Mouse (Mus musculus) ovary, postnatal 10 days (tissue): ENCODE measurements around the gene Ubqln4.

Experiments
- DNase-seq: peaks from one replicate; pipeline ENCODE4 v3.0.0; 2022; ENCODE audit warnings: low spot score

The Ubqln4 gene

DNA sequence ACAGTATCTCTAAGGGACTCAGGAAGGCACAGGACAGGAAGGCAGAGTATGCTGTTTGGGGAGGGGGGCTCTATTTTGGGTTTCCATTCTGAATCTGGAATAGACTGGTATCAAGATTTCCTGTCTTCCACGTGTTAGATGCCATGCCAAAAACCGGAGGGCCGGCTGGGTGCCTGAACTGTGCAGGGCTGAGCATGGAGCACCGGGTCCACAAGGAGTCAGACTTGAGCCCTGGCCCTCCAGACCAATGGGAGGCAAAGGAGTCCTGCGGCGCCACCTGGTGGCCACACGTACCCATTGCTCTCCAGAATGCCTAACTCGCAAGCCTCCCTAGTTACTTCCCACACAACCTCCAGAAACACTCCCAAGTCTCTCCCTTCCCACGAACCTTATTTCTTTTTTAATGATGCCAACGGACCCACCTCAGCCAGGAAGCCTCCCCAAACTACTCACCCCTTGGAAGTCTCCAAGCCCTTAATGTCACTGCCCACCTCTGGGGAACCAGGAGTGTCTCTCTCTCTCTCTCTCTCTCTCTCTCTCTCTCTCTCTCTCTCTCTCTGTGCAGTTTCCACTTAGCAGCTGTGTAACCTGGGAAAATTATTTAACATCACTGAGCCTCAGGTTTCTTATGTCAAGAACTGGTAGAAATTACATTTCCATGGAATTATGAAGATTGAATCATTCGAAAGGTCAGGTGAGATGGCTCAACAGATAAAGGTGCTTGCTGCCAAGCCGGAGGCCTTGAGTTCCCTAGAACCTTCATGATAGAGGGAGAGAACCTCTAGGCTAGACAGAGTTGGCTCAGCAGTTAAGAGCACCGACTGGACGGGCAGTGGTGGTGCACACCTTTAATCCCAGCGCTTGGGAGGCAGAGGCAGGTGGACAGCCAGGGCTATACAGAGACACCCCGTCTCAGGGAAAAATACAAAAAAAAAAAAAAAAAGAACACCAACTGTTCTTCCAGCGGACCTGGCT, 27.1 kb upstream of the Ubqln4 start:
- DNase-seq, result peak; percentile 66

DNA sequence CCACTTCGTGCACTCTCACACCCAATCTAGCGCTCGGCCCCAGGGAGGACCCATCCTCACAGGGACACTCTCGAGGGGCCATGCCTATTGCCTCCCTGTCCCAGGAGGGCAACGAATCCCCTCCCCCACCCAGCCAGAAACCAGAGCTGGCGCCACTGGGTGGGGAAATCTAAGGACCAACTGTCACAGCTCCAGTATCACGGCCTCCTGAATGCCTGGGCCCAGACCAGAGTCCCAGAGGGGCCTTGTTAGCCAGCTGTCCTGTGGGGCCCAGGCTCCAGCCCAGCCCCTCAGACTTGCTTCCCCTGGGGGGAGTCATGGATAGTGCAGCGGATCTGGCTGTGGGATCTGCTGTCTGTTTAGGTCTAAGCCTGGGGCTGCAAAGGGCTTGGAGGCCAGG, 26.0 kb upstream of the Ubqln4 start:
- no peak for DNase-seq

DNA sequence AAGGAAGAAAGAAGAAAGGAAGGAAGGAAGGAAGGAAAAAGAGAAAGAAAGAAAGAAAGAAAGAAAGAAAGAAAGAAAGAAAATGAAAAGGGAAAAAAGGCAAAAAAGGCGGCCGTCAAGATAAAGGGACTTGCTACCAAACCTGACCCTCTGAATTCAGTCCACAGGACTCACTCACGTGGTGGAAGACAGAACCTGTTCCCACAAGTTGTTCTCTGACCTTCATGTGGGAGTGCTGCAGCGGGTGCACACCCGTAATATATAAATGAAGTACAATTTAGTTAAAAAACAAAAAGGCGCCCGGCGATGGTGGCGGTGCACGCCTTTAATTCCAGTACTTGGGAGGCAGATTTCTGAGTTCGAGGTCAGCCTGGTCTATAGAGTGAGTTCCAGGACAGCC, 24.9 kb upstream of the Ubqln4 start:
- no peak for DNase-seq

DNA sequence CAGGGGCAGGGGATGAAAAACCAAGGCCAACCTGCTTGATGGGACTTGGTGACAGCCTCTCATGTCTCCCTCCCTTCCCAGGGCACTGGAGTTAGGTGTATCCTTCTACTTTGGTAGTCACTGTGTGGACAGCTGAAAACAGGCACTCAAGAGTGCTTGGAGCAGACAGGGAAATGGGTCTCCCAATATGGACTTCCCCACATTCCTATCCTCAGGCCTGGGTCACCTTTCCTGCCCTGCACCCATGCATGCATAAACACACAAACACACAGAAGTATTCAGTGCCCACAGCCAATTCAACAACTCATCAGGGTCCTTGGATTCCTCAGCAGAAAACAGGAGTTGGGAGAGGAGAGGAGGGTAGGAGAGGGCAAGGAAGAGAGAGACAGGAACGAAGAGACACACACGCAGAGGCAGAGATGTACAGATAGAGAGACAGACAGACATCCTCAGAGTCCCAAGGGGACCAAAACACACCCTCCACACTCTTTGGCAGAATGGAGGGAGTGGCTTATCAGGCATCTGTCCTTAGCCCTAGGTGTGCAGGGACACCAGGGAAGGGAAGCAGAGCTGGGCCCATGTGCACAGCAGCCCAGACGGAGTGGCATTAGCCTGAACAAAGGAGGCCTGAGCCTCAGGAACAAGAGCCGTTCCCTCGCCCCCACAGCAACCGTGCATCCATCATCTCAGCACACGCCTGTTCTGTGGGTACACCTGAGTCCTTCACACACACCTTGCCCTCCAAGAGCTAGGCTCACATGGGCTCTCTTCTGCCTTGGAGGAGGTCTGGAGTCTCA, 24.2 kb upstream of the Ubqln4 start:
- no peak for DNase-seq

DNA sequence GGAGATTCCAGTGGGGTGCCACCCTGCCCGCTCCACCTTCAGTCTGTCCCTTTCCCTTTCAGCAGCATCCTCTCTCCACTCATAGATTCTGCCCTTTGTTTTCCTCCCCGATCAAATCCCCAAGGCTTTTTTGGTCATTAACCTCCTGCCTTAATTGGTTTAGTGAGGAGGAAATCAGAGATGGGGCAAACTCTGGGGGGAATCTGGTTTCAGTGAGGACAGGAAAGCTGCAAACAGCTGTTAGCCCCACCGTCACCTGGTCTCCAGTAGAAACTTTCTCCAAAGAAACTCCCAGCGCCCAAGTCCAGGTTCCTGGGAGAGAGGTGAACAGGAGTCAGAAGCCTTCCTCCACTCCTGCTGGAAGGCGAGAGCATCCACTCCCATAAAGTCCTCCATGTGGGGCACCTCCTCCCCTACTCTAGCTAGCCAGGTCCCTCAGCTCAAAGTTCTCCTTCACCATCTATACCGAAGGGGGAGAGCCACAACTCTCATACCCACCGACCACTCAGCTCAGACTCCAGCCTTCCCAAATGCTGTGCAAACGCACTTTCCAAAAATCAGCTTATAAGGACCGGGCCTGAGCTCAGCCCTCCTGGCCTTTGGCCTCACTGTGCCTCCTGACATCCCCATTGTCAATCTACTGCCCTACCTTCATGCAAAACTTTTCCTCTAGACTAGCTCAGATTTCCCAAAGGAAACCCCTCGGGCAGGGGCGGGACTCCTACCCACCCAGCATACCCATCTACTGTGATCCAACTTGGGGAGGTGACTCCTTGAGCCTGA, 23.3 kb upstream of the Ubqln4 start:
- DNase-seq, result no peak

DNA sequence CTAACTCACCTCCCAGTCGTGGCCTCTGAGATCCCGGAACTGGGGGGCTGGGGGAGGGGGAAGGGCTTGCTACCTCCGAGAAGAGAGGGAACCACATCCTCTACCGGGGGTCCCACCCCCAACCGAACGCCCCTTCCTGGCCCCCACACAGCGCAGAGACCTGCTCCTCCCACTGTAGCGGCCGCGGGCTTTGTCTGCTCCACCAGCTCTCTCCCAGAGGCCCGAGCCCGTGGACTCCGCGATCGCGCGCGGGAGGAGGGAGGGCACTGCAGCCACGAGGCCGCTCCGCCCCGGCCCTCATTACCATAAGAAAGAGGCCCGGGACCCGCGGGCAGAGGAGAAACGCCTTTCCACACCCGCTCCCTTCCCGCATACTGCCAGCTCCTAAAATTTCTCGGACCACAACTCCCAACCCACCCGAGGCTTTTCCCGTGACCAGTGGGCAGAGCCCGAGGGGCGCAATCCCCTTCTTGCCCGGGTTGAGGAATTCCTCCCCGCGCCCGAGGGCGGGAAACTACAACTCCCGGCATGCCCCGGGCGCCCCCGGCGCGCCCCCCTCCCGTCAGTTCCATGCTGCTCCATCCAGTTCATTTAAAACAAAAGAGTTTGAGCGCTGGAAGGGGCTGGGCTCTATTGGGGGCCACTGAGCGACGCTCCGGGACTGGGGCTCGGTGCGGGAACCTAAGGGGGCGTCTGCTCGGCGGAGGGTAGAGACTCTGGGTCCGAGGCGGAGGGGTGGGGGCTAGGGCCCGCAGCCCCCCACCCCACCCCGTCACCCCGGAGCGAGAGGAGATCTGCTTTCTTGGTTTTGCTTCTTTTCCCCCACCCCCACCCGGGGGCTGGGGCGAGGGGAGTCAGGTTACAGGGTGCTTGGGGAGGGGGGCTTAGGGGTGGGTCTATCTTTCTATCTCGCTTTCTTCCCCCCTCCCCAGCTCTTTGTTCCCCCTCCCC, 21.9 kb upstream of the Ubqln4 start:
- peak; percentile 84 for DNase-seq

DNA sequence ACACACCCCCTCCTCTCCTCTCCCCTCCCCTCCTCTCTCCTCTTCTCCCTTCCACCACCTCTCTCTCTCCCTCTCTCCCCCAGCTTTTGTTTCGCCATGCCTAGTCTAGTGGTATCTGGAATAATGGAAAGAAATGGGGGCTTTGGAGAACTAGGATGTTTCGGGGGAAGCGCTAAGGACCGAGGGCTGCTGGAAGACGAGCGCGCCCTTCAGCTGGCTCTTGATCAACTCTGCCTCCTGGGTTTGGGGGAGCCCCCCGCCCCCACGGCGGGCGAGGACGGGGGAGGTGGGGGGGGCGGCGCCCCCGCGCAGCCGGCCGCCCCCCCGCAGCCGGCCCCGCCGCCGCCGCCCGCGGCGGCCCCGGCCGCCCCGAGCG, 21.3 kb upstream of the Ubqln4 start, which contains the start of gene Mex3a:
TSS of gene Mex3a (plus strand) at position 97 of the 376 bp plus-strand sequence.
- no peak for DNase-seq

DNA sequence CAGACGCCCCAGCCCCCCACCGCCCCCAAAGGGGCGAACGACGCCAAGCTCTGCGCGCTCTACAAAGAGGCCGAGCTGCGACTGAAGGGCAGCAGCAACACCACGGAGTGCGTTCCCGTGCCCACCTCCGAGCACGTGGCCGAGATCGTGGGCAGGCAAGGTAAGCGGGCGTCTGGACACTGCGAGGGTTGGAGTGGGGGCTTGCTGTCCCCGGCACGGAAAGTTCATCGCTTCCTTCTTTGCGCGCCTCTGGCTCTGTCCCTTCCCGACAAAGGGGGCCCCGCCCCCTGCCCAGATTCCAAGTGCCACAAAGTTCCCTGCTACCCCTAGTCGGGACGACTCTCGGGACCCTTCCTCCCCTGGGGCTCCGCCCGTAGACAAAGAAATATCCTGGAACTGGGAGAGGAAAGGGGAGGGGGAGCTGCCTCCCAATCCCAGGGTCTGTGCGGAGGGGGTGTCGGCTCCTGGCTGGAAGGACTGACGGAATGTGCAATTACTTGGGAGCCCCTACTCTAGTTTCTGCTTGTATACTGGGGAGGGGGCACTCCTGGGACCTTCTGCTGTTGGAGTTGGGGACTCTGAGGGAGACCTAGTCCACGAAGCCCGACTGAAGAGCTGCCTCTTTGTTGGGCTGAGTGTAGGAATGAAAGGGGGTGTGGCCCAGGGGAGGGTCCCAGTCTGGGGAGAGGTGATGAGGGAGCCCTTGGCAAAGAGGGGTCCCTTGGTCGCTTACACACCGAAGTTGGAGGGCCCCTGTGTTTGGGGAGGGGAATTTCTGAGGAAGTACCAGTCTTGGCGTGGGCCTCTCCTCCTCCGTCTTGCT, 20.7 kb upstream of the Ubqln4 start:
- no peak for DNase-seq

DNA sequence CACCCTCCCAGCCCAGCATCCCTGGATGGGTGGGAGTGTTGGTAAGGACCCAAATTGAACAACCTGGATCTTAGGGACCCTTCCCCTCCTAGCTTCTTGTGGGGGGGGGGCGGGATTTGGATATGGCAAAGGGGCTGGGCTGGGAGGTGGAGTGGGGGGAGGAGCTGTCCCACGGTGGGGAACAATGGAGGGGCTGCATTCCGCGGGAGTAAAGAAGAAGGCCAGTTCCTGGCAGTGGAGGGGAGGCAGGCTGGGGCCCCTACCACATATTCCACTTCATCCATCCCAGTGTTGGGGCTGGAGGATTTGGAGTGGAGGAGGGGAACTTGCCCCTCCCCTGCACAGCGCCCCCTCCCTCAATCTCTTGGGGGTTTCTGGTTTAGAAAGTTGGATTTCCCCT, 19.9 kb upstream of the Ubqln4 start:
- DNase-seq, result no peak

DNA sequence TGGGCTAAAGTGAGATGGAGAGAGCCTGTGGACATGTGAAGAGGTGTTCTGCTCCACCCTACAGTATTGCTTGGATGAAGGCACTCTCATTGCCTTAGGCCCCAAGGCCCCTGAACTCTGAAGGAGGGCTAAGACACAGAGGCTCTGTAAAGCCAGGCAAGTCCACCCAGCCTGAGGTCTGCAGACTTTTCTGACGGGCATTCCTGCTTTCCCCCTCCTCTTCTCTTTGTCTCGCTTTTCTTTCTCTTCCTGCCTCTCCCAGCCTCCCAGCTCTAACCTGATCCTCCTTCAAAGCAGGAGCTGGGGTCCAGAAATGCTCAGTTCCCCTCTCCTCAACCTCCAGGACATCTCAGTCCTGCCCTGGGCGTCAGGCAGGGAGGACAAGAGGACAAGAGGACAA, 18.6 kb upstream of the Ubqln4 start:
- no peak for DNase-seq

DNA sequence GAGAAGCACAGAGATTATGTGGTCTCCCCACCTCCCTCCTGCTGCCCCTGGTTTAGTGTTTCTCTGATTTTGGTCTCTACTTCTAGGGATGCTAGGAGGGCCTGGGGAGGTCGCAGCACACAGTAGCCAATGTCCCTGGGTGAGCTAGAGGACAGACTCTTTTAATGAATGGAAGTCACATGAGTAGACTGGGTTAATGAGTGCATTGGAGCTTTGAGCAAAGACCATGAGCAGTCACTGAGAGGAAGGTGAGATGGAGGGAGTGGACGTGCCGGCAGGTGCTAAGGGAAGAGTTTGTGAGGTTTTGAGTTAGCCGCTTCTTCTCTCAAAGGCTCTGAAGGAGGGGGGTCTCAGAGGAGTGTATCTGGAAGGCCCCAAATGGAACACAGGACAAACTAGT, 18.0 kb upstream of the Ubqln4 start:
- DNase-seq, result no peak

DNA sequence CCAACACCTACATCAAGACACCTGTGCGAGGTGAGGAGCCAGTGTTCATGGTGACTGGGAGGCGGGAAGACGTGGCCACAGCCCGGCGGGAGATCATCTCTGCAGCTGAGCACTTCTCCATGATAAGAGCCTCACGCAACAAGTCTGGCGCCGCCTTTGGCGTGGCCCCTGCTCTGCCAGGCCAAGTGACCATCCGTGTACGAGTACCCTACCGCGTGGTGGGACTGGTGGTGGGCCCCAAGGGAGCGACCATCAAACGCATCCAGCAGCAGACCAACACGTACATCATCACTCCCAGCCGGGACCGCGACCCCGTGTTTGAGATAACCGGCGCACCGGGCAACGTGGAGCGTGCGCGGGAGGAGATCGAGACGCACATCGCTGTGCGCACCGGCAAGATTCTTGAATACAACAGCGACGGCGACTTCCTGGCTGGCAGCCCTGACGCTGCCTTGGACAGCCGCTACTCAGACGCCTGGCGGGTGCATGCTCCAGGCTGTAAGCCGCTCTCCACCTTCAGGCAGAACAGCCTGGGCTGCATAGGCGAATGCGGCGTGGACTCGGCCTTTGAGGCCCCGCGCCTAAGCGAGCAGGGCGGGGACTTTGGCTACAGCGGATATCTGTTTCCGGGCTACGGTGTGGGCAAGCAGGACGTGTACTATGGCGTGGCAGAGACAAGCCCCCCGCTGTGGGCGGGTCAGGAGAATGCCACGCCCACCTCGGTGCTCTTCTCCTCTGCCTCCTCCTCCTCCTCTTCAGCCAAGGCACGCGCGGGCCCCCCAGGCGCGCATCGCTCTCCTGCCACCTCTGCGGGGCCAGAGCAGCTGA, 17.2 kb upstream of the Ubqln4 start:
- DNase-seq, result no peak

DNA sequence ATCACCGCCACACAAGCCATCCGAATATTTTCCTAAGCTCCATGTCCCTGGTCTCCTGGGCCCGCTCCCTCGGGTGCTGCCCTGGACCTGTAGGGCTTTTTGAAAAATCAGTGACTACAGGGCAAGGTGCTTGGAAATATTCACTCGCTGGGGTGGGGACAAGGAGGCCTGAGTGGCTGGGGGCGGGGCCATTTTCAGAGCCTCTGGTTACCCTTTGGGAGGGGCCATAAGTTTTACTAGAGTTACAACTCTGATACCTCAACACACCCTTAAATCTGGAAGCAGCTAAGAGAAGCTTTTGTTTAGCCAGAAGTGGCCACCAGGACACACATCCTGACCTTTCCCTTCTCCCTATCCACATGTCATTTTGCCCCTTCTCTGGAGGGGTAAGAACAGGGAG, 16.4 kb upstream of the Ubqln4 start:
- no peak for DNase-seq

DNA sequence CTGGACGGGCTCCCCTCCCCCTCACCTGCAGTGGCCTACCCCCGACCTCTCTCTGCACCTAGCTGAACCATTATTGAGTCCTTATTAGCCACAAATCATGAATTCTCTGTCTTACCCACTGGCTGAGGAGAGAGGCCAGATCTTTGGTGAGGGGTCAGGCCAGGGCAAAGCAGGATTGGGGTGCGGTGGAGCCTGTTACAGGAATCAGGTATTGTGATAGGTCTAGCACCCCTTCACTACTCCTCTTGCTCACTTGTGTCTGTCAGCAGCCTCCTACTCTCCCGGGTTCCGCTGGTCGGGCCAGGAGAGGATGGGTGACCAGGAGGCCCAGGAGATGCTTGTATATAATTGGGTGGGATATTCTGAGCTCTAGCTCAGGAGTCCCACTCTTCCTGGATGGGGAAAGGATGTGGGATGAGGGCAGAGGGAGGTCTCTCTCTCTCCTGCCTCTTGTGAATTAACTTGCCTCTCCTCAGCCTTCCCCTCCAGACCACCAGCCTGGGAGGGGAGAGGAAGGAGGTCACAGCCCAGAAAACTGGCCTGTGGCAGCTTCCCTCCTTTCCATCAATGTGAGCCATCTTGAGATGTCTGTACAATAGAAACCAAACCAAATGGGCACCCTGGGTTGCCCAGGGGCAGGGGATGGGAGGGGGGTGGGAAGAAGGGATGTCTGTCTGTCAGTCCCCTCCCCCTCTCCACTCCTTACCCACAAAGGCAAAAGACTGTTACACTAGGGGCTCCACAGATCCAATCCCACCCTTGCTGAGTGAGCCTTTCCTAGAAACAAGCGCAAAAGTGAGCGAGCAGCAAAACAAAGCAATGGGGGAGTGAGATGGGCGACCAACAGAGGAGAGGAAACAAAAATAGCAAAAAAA, 15.1 kb upstream of the Ubqln4 start:
- no peak for DNase-seq

DNA sequence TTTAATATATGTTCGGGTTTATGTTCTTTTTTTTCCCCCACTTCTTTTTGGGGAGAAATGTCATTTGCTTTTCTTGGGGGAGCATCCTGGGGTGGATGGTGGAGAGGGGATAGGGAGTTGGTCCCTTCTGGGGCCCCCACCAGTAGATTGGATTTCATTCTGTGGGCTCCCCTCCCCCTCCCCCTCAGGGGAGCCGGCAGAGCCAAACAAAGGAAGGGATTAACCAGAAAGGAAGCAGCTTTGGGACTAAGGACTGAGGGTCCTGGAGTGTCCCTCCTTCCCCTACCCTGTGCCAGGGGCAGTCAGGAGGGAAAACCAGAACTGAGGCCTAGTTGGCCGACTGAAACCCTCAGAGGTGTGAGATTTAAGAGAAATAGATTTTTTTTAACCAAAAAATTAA, 14.2 kb upstream of the Ubqln4 start:
- DNase-seq, result no peak

DNA sequence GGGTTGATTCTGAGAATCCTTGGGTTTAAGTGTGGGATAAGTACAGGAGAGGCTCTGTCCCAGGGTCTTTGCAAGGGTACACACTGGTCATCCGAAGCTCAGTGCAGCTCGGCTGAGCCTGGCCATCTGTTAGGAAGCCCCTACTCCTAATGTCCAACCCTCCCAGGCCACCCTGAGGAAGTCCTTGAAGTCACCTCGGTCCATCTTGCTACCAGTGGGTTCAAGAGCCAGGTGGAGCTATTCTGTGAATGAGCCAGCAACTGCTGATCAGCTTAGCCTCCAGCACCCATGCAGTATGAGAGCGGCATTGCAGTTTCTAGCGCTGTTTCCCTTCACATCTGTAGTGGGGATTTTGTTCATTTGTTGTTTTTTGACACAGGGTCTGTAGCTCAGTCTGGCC, 13.5 kb upstream of the Ubqln4 start:
- no peak for DNase-seq

DNA sequence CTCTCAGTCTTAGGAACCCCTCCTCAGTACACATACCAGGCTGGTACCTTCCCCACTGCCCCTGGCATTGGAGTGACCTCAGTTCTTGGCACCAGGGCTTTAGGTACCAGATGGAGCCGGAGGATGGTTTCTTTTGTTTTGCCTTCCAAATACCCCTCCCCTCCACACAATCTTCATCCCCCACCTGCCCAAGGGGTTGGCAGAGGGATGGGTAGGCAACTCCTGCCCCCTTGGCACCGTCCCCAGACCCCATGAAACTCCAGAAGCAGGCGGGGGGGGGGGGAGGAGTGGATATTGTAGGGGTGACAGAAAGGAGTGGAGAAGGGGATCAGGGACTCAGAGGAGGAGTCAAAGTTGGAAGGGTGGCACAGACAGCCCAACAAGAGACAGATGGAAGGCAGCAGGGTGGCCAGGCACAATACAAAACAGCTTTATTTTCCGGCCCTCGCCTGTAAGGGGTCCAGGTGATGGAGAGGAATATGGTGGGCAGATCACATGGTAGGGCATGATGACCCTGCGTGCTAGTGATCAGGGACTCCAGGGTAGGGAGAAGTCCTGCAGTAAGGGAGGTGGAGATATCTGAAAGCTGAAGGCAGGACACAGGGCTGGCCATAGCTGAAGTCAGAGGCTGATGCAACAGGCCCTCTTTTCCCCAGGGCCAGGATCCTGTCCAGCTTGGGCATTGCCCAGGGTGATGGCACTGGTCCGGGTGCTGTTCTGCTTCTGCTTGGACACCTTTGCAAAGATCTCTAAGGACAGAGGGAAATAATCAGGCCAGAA, 11.7 kb upstream of the Ubqln4 start:
- DNase-seq, result no peak

DNA sequence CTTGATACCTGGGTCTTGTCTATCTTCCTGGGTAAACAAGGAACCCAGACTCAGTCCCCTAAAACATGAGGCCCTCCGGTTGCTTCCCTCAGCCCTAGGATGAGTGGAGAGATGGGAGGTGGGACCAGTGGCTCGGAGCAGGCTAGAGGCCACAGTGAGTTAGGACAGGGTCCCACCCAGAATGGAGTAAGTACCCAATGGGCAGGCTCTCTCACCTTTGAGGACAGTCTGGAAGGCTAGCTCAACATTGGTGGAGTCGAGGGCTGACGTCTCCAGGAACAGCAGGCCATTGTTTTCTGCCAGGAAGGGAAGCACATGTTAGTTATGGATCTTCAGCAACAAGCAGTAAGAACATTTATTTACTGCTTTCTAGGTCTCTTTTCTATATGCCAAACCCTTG, 11.1 kb upstream of the Ubqln4 start:
- DNase-seq, result no peak
